Mouse (Mus musculus) adrenal gland, postnatal 10 days (tissue): ENCODE data around the gene Tnfaip3. TPM values are rescaled to one million over a fixed set of nuclear protein-coding genes. Genes with fewer than 3 reads are reported as not detected.

ENCODE experiments used
- DNase-seq: peaks from one replicate; pipeline ENCODE4 v3.0.0; 2021; ENCODE audit warnings: mixed read lengths
- total RNA-seq, 2 experiments: library from RNA; stranded (reverse); gene quantifications; 2 replicates each; pipeline ENCODE4 v1.2.3; 2021

Gene Tnfaip3
- total RNA-seq, 2 experiments from 2014 or later = 6.1 to 7.5 TPM

DNA sequence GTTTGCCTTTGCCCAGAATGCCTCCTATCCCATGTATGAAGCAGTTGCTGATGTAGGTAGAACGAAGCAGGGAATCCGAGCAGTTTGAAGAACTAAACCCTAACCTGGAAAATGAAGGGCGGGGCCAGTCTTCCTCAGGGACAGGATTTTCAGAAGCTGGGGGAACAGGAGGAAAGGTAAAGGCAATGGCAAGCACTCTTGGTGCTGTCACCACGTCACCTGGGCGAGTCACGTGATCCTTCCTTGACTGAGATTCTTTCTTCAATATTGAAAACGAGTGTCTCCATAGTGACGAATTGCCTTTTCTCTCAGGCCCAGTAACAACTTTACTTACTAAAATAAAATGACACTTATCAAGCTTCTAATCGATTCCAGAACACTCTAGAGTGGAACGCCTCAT lies 48.6 kb downstream of the Tnfaip3 start:
- no peak for DNase-seq

- DNase-seq = peak; percentile 36
These were observed 49.9 kb downstream of the Tnfaip3 start for GRCm38 (mm10) chr10:18965601-18966000.

DNA sequence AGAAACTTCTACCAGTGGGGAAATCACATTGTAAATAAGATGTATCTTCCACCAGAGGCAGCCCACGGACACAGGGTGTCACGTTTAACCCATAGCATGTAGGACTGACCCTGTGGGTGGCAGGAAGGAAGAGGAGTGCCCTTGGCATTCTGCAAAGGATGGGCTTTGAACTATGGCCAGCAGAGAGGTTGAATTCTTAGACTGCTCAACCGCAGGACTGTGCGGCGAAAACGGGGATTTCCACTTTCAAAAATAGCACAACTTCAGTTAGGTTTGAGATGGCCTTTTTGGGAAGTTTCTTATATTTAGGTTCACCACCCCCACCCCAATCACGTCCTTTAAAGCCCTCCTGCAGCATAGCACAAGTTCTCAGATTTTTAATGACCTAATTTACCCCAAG lies 50.6 kb downstream of the Tnfaip3 start:
- DNase-seq = peak; percentile 33

- DNase-seq = no peak
These were observed 55.5 kb downstream of the Tnfaip3 start for GRCm38 (mm10) chr10:18959777-18960492.

GRCm38 (mm10) chr10:18953706-18954071 lies 61.8 kb downstream of the Tnfaip3 start:
- no peak for DNase-seq

DNA sequence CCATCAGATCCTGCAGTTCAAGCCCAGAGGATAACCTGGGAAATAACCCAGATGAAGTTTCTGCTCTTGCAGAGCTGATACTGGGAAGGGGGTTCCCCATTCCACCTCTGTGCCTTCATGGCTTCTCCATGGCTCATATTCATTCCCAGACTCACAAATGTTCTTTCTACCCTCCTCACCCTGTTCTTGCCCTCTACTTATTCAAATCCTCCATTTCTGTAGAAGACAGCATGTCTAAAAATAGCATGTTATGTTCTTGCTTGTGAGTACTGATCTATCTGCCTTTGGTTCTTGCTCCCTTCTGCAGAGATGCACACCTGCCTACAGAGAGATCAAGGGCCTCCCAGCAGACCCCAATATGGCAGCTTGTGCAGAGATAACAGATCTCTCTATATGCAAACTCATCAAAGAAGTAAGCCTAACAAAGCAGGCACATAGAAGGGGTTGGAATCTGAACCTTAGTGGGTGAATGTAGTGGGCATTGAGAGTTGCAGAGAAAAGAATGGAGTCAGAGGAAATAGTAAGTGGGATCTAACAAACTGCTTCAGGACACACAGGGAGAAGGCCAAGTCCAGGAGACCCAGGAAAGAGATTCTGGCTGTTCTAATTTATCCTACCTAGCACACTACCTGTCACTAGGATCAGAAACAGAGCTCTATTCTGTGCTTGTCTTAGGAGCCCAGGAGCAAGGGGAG lies 62.3 kb downstream of the Tnfaip3 start:
- no peak for DNase-seq

Other genes starting within 250 kb of the Tnfaip3 start
- gene Gm4922, start 228.9 kb downstream of the Tnfaip3 start, total RNA-seq = not detected
- 10 to 100 TPM in 1 of 2 experiments, 1 to 10 TPM in 1; 7.8 to 15.7 TPM for gene Perp, start 170.6 kb downstream of the Tnfaip3 start, total RNA-seq